Mouse (Mus musculus): ENCODE results near the gene Cd207. TPM values are rescaled to one million over a fixed set of nuclear protein-coding genes. Genes with fewer than 3 reads are reported as not detected.

Gene Cd207
- total RNA-seq (2021) = 0.37 and 0.64 TPM in 2 replicates
- long read RNA-seq, experiment 1 = 0 reads
- long read RNA-seq, experiment 2, partial matches to known transcripts = 0 of 1 reads
- long read RNA-seq, experiment 2, other reads (novel, unspliced or antisense) = 0 of 1 reads

GRCm38 (mm10) chr6:83677757-83678156 lies at the start of gene Cd207:
Gene Cd207, minus strand, starts transcription at chr6:83677857.
- no peak for DNase-seq

- no peak for DNase-seq
These were observed 49.5 kb upstream of the Cd207 start for GRCm38 (mm10) chr6:83727178-83727577.

- no peak for DNase-seq
These were observed 44.9 kb upstream of the Cd207 start for GRCm38 (mm10) chr6:83722526-83722925.

GRCm38 (mm10) chr6:83717026-83717425 lies 39.4 kb upstream of the Cd207 start:
- no peak for DNase-seq

GRCm38 (mm10) chr6:83715461-83716196 lies 38.0 kb upstream of the Cd207 start:
- DNase-seq = no peak

- no peak for DNase-seq
These were observed 36.8 kb upstream of the Cd207 start for GRCm38 (mm10) chr6:83714221-83715123.

GRCm38 (mm10) chr6:83713271-83714136 lies 35.8 kb upstream of the Cd207 start:
- DNase-seq = no peak

GRCm38 (mm10) chr6:83711725-83712475 lies 34.2 kb upstream of the Cd207 start:
- DNase-seq = no peak

- DNase-seq = peak; percentile 87
These were observed 33.5 kb upstream of the Cd207 start, which contains the start of gene Vax2 for GRCm38 (mm10) chr6:83711067-83711675. Gene Vax2, plus strand, starts transcription at chr6:83711264.

- DNase-seq = no peak
These were observed 32.9 kb upstream of the Cd207 start for GRCm38 (mm10) chr6:83710361-83711066.

- no peak for DNase-seq
These were observed 30.3 kb upstream of the Cd207 start for GRCm38 (mm10) chr6:83707738-83708510.

- no peak for DNase-seq
These were observed 27.0 kb upstream of the Cd207 start for GRCm38 (mm10) chr6:83704701-83705100.

GRCm38 (mm10) chr6:83704294-83704693 lies 26.6 kb upstream of the Cd207 start:
- DNase-seq = no peak

GRCm38 (mm10) chr6:83703722-83704078 lies 26.0 kb upstream of the Cd207 start:
- DNase-seq = no peak

GRCm38 (mm10) chr6:83703000-83703721 lies 25.5 kb upstream of the Cd207 start:
- no peak for DNase-seq

GRCm38 (mm10) chr6:83702146-83702999 lies 24.7 kb upstream of the Cd207 start:
- DNase-seq = no peak

GRCm38 (mm10) chr6:83701001-83701400 lies 23.3 kb upstream of the Cd207 start:
- no peak for DNase-seq

- no peak for DNase-seq
These were observed 22.3 kb upstream of the Cd207 start for GRCm38 (mm10) chr6:83699971-83700370.
